Mouse (Mus musculus): ENCODE results near the gene Ccr8.

Gene Ccr8

DNA sequence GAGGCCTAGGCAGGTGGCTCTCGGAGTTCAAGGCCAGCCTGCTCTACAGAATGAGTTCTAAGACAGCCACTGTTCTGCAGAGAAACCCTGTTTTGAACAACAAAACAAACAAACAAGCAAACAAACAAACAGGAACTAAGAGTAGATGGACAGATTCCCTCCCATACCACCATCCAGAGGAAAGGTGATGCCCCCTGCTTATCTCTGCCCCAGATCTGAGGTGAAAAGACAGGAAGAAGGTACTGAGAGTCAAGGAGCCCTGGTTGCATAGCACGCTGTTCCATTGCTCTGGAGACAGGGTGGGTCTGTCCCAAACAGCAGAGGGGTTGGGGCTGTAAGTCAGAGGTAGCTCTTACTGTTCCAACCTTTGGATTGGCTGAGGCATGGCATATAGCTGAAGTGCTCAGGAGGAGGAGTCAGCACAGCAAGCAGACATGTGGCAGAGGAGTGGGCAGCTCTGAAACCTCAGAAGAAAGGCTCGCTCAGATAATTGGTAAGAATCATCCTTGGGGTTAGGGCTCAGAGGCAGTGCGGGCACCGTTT lies at the start of gene Ccr8:
TSS of gene Ccr8 (plus strand) at position 419 of the 543 bp plus-strand sequence.
- no peak for DNase-seq (ENCODE audit: extremely low read depth, low read depth)

DNA sequence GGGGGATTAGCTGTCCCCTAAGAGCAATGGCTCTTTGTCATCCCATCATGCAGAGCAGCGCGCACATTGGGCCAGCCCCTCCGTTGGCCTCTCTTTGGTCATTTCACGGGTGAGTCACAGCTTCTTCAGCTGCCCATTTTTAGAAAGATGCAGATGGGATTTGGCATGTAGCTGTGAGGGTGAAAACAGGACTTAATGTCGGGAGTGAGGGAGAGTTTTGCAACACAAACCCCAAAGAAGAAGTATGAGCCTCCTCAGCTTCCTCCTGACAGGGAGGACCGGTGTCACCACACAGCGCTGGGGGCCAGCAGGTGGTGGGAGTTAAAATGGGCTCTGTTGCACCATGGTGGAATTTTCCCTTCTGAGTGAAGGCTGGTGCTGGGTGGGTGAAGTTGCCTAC lies 48.8 kb upstream of the Ccr8 start:
- DNase-seq (ENCODE audit: extremely low read depth, low read depth): no peak

DNA sequence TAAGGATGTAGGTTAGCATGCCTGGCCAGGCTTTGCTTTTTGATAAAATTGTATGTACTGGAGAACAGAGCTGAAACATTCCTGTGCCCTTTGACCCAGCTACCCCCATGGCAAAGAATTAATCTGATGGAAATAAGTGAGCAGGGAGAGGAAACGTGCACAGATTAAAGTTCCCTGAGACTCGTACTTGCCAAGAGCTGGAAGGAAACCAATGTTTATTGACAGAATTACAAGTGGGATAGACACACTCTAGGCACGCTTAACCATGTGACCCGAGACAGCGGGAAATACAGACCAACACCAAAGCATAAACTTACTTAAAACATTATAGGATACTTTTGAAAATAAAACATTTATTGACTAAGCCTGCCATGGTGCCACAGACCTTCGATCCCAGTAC lies 43.4 kb upstream of the Ccr8 start:
- DNase-seq (ENCODE audit: extremely low read depth, low read depth): no peak

DNA sequence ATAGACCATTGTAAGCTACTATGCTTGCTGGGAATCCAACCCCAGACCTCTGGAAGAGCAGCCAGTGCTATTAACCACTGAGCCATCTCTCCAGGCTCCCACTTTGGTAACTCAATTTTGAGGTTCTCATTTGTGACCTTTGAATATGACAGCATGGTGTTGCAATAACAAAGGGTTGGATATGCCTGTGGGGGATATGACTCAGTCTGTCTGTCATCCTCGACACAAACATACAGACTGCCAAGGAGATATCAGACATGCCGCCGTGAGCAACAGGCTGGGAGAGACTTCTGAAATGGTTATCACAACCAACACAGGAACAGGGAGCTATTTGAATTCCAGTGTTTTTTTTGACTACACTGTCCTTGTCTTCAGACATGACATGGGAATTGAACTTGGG lies 42.5 kb upstream of the Ccr8 start:
- DNase-seq (ENCODE audit: extremely low read depth, low read depth): no peak

DNA sequence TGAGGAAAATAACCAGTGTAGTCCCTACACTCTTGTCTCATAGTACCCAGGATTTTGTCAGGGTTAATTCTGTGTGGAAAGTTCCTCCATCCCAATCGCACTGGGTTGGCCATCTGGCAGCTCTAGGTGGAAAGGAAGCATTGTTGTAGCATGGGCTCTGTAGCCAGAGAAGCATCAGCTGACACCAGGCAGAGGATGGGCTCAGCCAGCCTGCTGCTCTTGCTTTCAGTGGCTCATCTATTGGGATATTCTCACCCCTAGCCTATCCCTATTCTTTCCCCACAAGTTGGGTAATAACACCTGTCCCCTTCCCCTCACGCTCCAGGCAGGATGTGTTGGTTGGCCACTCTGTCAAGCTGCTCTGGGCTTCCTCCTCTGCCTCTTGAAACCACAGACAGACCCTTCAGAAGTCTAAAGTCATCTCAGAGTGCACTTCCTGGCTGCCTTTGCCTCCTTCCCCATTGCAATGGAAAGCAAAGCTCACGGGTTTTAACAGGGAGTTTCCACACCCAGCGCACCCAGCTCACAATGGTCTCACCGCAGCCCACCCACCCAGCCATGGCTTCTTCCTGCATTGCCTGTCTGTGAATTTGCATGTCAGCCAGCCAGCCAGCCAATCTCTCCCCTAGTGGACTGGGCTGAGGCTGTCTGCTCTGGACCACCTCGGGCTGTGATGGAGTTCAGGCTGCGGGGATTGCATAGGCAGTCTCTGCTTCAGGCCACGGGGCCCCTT lies 37.2 kb upstream of the Ccr8 start:
- no peak for DNase-seq (ENCODE audit: extremely low read depth, low read depth)

DNA sequence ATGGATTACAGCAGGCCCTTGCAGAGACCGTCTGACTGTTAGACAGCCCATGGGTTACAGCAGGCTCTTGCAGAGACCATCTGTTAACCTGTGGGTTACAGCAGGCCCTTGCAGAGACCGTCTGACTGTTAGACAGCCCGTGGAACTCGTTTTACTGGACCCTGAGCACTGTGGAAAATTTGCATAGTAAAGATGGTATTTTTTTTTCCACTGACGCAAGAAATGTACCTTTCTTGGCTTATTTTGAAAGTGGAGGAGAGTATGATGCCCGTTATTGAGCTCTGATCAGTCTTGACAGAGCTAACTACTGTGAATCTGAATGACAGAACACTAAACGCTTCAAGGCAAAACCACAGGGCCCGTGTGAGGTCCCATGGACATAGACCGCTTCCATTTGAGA lies 35.7 kb upstream of the Ccr8 start:
- DNase-seq (ENCODE audit: extremely low read depth, low read depth): no peak

DNA sequence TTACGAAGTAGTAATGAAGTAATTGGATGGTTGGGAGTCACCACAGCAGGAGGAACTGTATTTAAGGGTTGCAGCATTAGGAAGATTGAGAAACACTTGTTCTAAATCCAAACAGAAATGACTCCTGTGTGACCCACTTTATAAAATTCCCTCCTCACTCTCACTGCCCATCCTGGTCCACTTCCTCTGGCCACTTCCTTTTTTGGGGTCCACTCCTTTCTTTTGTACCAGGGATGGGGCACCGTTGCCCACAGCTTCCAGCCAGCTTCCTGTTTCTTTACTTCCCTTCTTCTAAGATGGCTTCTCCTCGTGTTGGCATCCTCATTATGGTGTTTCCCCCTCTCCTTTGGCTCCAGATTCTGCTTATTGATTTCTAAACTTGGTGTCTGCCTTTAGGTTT lies 33.2 kb upstream of the Ccr8 start:
- DNase-seq (ENCODE audit: extremely low read depth, low read depth): peak; percentile 15

DNA sequence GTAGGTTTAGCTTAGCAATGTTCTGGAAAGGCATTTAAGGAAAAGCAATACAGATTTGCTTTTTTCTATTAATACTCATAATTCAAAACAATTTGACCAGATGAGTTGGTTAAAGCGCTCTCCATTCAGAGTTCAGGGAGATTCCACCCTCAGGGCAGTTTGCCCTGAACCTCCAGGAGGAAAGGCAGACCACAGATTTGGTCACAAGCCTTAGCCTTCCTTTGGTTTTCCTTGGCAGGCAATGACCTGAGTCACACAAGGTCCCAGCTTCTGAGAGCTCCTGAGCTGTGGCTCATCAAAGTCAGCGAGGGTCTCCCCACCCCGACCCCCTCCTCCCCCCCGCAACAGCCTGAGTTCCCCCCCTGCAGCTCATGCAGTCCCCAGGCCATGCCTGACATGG lies 27.6 kb upstream of the Ccr8 start:
- DNase-seq (ENCODE audit: extremely low read depth, low read depth): no peak

DNA sequence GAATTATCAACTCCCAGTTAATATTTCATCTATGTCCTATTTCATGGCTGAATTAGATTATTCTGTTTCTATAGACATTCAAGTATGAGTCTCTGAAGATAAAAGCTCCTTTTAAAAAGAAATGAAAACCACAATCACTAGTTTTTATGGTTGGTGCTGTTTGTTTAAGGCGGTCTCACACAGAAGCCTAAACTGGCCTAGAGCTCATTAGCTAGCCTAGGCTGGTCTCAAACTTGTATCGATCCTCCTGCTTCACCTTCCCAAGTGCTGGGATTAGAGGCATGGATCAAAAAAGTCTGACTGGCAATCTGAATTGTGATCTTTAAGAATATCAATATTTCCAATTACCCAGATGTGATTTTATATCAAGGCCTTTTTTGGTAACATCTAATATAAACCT lies 24.3 kb upstream of the Ccr8 start:
- DNase-seq (ENCODE audit: extremely low read depth, low read depth): no peak

DNA sequence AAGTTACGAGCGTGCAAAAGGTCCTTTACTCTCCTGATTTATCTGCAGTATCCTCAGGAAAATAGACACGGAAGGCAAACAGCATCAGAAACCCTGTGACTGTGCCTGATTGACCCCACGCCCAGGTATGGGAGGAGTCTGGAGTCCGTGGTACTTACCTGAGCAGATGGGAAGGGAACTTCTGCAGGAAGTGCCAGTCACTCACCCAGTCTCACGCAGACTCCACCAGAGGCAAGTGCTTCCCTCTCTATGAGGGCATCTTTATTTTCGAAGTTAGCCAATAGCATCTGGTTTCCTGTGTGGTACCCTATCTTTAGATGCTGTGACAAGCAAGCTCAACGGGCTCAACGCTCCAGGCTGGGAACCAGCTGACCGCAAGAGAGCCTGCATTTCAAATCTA lies 23.9 kb upstream of the Ccr8 start:
- DNase-seq (ENCODE audit: extremely low read depth, low read depth): no peak

DNA sequence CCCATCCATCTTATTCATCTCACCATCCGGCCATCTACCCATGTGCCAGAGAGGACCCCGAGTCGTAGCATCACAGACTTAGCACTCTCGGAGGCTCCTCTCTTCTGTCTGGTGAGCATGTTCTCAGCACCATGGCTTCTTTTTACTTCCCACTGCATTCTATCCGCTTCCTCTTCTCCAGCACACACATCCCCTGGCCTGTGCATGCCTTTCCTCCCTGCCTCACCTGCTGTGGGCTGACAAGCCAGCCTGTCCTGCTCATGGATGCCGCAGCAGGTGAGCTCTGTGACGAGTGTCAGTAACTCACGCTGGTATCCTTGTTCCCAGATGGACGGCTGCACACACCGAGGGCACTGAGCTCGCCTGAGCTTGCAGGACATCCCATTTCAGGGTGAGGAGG lies 22.1 kb upstream of the Ccr8 start, which contains the start of gene Cx3cr1:
TSS of gene Cx3cr1 (minus strand) at position 101 of the 400 bp plus-strand sequence.
- DNase-seq (ENCODE audit: extremely low read depth, low read depth): no peak

DNA sequence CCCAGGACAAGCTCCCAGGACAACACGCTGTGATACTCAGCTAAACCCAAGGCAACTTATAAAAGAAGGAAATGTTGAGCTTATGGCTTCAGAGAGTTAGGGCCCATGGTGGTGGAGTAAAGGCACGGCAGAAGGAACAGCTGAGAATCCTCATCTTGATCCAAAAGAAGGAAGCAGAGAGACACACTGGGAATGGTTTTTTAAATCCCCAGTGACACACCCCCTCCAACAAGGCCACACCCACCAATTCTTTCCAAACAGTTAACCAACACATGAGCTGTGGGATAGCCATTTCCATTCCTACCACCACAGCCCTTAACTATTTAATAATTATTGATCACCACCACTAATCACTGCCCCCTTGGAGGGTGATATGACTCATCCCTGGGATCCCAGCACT lies 20.7 kb upstream of the Ccr8 start:
- DNase-seq (ENCODE audit: extremely low read depth, low read depth): no peak

DNA sequence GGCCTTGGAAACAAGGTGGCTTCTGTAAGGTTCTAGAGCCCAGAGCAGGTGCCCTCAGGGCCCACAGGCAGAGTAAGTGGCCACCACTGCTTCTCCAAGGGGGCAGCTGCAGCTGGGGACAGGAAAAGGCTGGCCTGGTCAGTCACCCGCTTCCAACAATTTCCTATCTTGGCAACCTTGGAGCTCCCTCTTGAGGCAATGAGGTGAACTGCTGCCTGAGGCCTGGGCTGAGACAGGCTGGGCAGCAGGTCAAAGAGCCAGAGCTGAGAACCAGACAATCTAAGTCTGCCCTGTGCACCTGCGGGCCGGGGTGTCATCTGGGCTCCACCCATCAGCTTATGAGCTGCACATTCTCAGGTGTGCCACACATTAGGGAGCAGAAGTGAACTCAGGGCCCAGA lies 18.7 kb upstream of the Ccr8 start:
- DNase-seq (ENCODE audit: extremely low read depth, low read depth): peak; percentile 20

DNA sequence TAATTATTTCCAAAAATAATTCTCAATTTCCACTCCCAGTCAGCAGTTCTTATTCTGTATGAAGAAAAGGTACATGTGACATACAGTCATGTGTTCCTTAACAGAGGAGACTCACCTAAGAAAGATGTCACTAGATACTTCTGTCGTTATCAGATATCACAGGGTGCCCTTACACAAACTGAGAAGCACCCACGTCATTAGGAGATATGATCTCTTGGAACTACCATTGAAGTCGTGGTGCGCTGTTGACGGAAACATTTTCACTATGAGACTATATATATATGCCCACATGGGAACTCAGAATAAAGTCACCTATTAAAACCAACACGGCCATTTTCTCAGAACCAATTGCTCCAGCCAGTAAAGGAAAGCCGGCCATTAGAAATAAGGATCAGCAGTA lies 17.4 kb upstream of the Ccr8 start:
- DNase-seq (ENCODE audit: extremely low read depth, low read depth): no peak

DNA sequence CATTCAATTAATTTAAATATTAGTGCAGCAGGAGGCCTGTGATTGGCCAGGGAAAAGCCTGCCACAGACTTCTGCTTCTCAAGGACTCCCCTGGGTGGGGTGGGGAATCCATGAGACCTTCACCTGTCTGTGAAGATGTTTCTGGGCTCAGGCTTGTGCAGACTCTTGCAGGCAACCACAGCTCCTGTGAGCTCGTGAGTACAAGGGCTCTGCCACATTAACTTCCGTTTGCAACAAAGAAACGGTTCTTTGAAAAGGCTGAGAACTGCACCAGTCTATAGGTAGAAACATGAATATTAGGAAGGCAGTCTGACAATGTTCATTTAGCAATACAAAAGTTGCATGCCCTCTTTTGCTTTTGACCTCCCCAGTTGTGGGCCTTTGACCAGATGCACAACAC lies 13.7 kb upstream of the Ccr8 start:
- no peak for DNase-seq (ENCODE audit: extremely low read depth, low read depth)

DNA sequence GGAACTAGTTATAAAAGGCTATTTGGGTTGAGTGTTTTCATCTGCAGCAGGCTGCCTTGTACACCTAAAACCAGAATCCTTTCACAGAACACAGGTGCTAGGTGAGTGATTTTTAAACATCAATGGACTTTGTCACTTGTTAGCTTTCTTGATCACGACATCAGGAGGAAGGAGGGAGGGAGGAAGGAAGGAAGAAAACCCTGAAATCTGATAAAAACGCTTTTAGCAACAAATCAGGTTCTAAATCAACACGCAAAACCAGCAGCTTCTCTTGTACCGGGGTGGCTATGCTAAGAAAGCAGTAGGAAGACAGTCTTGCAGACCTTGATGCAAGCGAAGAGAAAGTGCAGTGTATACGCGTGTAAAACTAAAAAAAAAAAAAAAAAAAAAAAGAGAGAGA lies 12.0 kb upstream of the Ccr8 start:
- no peak for DNase-seq (ENCODE audit: extremely low read depth, low read depth)

DNA sequence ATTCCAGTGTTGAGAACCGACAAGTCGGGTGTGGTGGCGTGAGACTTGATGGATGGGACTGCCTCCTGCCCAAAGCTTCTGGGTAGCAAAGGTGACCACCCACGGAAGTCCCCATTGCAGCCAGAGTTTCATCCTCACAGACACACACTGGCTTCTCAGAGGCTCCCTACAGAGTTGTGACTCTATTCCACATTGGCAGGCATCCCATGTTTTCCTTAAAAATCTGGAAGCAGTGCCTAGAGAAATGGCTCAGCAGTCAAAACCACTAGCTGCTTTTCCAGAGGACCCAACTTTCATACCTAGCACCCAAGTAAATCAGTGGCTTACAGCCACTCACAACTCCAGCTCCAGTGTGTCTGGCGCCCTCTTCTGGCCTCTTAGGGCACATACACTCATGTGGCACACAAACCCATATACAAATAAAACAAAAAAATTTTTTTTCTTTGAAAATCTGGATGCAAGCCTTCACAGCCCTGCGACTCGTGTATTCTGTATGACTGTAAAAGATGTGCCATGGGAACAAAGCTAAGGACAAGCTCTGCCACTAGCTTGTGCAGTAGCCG lies 11.3 kb upstream of the Ccr8 start:
- DNase-seq (ENCODE audit: extremely low read depth, low read depth): no peak

DNA sequence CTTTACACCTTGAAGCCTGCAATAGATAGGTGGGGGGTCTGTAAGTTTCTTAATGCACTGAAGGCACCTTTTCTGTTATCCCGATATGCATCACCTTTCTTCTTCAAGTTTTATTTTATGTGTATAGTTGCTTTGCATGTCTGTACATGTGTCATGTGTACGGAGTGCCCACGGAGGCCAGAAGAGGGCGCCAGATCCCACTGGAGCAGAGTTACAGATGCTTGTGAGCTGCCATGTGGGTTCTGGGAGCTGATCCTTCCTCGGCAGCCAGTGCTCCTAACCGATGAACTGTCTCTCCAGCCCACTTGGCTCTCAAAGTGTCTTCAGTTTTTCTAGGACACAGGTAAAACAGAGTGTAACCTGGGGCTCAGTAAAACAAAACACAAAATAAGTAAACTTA lies 10.7 kb upstream of the Ccr8 start:
- DNase-seq (ENCODE audit: extremely low read depth, low read depth): peak; percentile 33

DNA sequence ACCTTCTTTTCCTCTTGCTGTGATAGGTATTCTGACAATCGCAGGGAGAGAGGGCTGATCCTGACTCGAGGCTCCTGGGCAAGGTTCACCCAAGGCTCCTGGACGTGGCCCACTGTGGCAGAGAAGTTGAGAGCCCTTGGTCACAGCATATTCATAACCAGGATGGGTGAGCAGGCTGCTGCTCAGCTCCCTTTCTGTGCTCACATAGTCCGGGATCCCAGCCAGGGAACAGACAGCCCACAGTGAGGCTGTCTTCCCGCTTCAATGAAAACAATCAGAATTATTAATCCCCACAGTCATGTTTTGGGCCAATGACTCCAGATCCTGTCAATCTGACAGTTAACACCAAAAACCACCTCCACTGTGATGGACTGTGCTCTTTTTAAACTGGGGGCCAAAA lies 9.9 kb upstream of the Ccr8 start:
- no peak for DNase-seq (ENCODE audit: extremely low read depth, low read depth)

DNA sequence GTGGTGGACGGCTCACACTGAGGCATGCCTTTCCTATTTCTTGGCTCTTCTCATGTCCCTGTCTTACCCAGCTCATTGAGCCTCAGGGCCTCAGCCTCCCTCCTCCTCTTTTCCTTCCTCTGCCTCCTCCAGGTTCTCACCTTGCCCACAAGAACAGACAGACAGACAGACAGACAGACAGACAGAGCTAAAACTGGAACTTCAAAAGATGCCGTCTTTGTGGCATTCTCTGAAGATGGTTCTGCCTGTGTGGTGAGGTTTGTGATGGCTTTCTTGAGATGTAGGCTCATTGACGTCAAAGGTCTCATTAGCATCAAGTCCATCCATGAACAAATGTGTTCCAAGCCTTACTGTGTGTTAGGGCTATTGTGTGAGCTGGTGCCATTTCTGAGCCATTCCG lies 9.2 kb upstream of the Ccr8 start:
- no peak for DNase-seq (ENCODE audit: extremely low read depth, low read depth)

DNA sequence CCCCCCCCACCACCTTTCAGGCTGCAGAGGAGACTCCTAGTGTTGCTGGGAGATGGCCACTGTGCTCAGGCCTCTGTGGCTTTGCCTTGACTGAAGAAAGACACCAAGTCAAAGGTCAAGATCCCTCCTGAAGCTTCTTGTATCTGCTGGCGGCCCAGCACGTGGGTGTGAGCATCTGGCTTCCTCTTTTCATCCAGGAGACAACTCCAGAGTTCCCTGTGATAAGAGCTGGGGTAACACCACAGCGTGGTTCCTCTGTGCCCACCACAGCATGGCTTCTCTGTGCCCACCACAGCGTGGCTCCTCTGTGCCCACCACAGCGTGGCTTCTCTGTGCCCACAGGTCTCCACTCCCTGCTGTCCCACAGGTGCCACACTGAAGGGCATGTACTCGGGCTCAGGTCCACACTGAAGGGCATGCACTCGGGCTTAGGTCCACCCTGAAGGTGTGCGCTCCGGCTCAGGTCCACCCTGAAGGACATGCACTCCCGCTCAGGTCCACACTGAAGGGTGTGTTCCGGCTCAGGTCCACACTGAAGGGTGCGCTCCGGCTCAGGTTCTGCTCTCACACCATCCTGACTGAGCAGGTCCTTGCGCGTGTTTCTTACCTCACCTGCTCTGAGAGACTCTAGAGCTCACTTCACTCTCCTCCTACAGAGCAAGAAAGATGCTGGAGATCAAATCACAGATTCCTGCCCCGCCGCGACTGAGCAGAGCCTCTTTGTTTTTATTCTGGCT lies 8.6 kb upstream of the Ccr8 start:
- peak; percentile 53 for DNase-seq (ENCODE audit: extremely low read depth, low read depth)

DNA sequence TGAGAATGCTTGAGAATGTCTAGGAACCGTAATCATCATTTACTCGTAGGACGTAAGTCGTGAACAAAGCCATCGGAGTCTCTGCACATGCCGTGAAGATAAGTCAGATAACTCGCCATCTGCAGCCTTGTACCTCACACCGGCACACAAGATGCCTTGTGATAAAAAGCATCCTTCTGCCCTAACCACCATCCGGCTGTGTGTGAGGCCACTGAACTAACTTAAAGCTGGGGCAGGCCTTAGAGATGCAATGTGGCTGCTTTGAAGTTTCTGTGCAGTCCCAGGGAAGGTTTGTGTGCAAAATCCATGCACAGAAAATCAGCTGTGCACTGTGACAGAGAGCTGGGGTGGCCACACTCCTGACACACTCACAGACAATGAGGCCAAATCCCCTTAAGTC lies 7.5 kb upstream of the Ccr8 start:
- no peak for DNase-seq (ENCODE audit: extremely low read depth, low read depth)

DNA sequence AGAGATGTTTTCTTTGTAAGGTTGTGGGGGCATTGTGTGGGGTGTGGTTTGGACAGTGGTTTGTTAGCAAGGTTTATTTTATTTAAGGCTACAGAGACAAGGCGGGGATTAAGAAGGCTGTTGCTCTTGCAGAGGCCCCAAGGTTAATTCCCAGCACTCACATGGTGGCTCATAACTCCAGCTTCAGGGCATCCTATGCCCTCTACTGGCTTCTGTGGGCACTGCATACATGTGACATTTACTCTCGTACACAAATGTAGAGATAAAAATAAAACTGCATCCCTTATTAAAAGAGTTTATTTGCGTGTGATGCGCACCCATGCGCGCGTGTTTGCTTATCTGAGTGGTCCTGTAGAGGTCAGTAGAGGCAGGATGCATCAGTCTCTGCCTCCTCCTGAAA lies 2.8 kb upstream of the Ccr8 start:
- DNase-seq (ENCODE audit: extremely low read depth, low read depth): no peak
